Mouse (Mus musculus) spleen, adult 2 months (tissue): Measurements from ENCODE around the gene Lmbr1l.

Source experiments
- CTCF ChIP-seq: fragments of 200-500 bp; IDR thresholded peaks from 2 replicates; pipeline ENCODE4 v1.5.1; 2011; ENCODE audit warnings: mild to moderate bottlenecking, inconsistent platforms; ENCODE audit not compliant: insufficient read depth, insufficient read length, insufficient replicate concordance; ENCODE audit errors: extremely low read depth
- POLR2A ChIP-seq: fragments of 200-500 bp; IDR thresholded peaks from 2 replicates; pipeline ENCODE4 v1.6.1; 2011; ENCODE audit warnings: low read depth, low read length, inconsistent platforms

DNA sequence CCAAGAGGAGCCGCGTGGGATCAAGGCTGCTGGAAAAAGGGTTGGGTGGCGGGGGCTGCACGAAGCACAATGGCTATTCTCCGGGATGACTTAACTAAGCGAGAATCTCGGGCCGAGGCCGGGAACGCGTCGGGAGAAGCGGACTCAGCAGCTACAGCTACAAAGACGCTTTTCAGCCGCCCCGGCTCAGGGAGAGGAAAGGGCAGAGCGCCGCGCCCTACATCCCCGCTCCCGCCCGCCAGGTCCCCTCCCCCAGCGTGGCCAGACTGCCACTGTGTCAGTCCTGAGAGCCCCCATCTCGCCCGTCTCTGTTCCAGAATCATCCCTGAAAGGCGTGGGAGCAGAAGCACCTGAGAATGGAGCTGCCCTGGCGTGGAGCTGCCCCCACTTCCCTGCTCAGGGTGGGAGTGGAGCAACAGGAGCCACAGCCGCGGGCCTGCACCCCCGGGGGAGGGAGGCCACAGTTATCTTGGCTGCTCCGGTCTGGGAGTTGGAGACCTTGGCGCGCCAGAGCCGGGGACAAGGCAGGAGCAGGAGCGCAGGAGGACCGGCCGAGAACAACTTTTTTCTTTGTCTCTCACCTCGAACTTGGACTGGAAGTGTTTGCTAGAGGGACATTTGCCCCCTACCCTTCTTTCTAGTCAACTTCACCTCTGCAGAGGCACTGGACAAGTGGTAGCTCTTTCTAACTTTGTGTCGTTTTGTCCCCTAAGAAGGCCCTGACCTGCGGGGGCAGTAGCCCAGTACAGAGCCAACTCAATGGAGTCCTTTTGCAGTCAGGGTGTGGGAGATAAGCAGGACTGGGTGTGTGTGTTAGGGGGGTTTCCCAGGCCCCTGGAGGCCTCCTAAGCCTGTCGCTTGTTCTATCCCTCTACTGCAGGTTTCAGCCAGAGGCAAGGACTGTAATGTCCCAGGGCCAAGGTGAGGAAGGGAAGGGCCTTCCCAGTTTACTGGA lies 22.1 kb downstream of the Lmbr1l start:
- TF ChIP-seq CTCF = no peak
- no peak for TF ChIP-seq POLR2A
